Mouse (Mus musculus) olfactory bulb, adult 2 months (tissue): ENCODE results near the gene Kyat1. TPM values are rescaled to one million over a fixed set of nuclear protein-coding genes. Genes with fewer than 3 reads are reported as not detected.
A peak's percentile ranks its signal among the peaks of the same experiment; 100 is the strongest.
"Not testable (repeated sequence)": the region's sequence is repeated elsewhere in the genome, so short reads cannot be mapped to it uniquely, and the experiment has no call there.

Source experiments
- H3K27ac ChIP-seq: fragments of 200-500 bp; 2 replicates; pipeline ENCODE4 v1.5.1; 2012; ENCODE audit warnings: low read depth, low read length; ENCODE audit not compliant: insufficient read depth
- H3K4me1 ChIP-seq: fragments of 200-500 bp; 2 replicates; pipeline ENCODE4 v1.6.1; 2012; ENCODE audit warnings: low read length; ENCODE audit not compliant: control insufficient read depth, insufficient read depth
- H3K4me3 ChIP-seq: fragments of 200-500 bp; 2 replicates; pipeline ENCODE4 v1.5.1; 2012; ENCODE audit warnings: mild to moderate bottlenecking, low read depth, low read length, moderate library complexity; ENCODE audit not compliant: insufficient read depth
- CTCF ChIP-seq: fragments of 200-500 bp; IDR thresholded peaks from 2 replicates; pipeline ENCODE4 v1.5.1; 2012; ENCODE audit warnings: low read depth, mild to moderate bottlenecking, low read length, moderate library complexity; ENCODE audit not compliant: insufficient read depth
- POLR2A ChIP-seq: fragments of 200-500 bp; IDR thresholded peaks from 2 replicates; pipeline ENCODE4 v1.6.1; 2012; ENCODE audit warnings: mild to moderate bottlenecking, low read depth, low read length, moderate library complexity; ENCODE audit not compliant: insufficient read depth
- WGBS: fragments of 180-500 bp; shearing (Covaris S2); methylation state at CpG from one replicate; pipeline ENCODE4 v1.1.7; 2018; 5-methylcytosine and 5-hydroxymethylcytosine counted together
- polyA plus RNA-seq: library from polyadenylated mRNA; stranded (reverse); fragments of >200 nt; gene quantifications from 2 replicates; pipeline ENCODE4 v1.2.4, GENCODE M21; 2012; ENCODE audit warnings: low replicate concordance; ENCODE audit not compliant: missing spikeins, insufficient read depth, insufficient read length

Gene Kyat1
- polyA plus RNA-seq, 1 experiment = not detected

DNA sequence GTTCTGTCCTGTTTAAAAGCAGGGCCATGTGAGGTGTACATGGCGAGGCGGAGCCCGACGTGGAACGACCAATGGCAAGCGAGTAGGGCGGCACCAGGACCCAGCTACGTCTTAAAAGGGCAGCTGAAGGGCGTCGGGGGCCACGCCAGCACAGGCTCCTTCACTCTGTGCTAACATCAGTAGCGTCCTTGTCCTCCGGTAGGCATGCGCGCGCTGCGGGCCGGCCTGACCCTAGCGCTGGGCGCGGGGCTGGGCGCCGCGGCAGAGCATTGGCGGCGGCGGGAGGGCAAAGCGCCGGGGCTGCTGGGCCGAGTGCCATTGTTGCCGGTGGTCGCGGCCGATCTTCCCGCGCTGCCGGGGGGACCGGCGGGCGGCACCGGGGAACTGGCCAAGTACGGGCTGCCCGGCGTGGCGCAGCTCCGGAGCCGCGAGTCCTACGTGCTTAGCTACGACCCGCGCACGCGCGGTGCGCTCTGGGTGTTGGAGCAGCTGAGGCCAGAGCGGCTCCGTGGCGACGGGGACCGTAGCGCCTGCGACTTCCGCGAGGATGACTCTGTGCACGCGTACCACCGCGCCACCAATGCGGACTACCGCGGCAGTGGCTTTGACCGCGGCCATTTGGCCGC lies 34.2 kb downstream of the Kyat1 start, which contains the start of gene Endog:
Gene Endog, plus strand, starts transcription at position 123 of the 626 bp plus-strand sequence.
- no peak for TF ChIP-seq CTCF
- TF ChIP-seq POLR2A = peak; percentile 95
- Histone ChIP-seq H3K27ac (peak within 1 kb of the TSS; percentile 93), H3K4me1 (peaks cover 22% of the 10 kb centered on the region), H3K4me3 (peak within 1 kb of the TSS; percentile 63)
- WGBS = under 1% methylated on average over 75 of the region's 75 CpGs

GRCm38 (mm10) chr2:30166677-30167076 lies 39.0 kb downstream of the Kyat1 start:
- WGBS = 60% methylated on average over 4 of the region's 4 CpGs
- Histone ChIP-seq H3K27ac (no peak overlapping the region), H3K4me3 (no peak overlapping the region), H3K4me1 (no peaks in the 10 kb centered on the region)
- TF ChIP-seq POLR2A = no peak
- no peak for TF ChIP-seq CTCF

DNA sequence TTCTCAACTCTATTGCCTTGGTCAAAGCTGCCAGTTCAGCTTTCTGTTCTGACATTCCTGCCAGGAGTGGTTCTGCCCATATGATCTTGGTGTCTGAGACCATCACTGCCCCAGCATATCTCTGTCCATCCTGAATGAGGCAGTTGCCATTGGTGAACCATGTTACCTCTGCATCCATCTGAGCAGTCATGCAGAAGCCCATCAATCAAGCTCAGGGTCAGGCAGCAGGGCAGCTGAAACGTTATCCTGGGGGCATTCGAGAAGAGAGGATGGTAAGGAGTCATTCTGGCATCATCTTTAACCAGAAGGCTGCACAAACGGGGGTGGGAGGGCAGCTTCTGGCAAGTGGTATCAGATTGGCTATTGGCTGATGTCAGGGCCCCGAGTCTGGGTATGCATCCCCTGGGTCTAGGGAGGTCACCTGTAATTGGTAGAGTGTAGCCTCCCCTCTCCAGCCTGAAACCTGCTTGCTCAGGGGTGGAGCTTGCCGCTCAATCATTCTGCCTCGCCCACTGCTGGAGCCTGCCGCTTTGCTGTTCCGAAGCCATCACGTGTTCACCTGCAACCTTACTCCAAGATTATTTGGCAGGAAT lies 41.2 kb downstream of the Kyat1 start:
- H3K27ac ChIP-seq = no peak overlapping the region
- 64% methylated on average over 9 of the region's 9 CpGs for WGBS
- no peaks in the 10 kb centered on the region for H3K4me1 ChIP-seq
- no peak overlapping the region for H3K4me3 ChIP-seq
- no peak for TF ChIP-seq POLR2A
- no peak for TF ChIP-seq CTCF

DNA sequence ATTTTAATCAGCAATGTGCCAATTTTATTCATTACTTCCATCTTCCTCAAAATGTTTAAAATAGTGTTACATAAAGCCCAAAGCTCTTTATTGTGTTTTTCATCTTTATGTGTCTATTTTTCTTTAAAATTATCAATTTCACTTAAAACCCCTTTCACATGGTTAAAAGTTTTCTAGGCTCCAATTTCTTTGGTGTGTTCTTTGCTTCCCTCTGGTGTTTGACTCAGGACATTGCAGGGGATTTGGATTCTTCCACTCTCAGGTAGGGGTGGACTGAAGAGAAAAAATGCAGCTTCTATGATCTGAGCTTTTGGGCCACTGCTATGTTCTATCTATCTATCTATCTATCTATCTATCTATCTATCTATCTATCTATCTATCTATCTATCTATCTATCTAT lies 43.8 kb downstream of the Kyat1 start:
- H3K27ac ChIP-seq = no peak overlapping the region
- H3K4me3 ChIP-seq = no peak overlapping the region
- TF ChIP-seq CTCF (no peak), POLR2A (no peak)
- H3K4me1 ChIP-seq = no peaks in the 10 kb centered on the region

GRCm38 (mm10) chr2:30159871-30160270 lies 45.8 kb downstream of the Kyat1 start:
- not testable (repeated sequence) for H3K27ac ChIP-seq, H3K4me1 ChIP-seq, H3K4me3 ChIP-seq
- 85% methylated on average over 8 of the region's 10 CpGs for WGBS

- Histone ChIP-seq H3K27ac (no peak overlapping the region), H3K4me3 (no peak overlapping the region), H3K4me1 (peaks cover 7% of the 10 kb centered on the region; the same call in 1 of the 2 replicates)
- 61% methylated on average over 8 of the region's 8 CpGs for WGBS
- TF ChIP-seq POLR2A (no peak), CTCF (no peak)
These were observed 53.0 kb downstream of the Kyat1 start for GRCm38 (mm10) chr2:30152616-30153015.

DNA sequence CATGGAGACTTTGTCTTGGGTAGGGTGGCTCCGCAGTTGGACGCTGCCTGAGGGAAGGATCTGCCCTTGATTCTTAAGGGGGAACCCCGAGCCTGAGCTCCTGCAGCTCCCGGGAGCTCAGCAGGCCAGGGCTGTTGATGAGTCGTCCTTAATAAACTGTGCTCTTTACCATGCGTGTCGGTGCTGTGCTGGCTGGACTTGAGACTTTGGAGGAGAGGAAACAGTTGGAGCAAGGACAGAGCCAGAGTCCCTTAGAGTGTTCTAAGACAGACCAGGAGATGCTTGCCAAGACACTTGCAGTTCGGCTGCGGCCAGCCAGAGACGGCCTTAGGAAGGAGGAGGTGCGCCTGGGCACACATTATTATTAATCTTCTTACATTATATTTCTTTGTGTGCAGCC lies 53.8 kb downstream of the Kyat1 start:
- 74% methylated on average over 11 of the region's 11 CpGs for WGBS
- no peak for TF ChIP-seq POLR2A
- no peak for TF ChIP-seq CTCF
- Histone ChIP-seq H3K4me1 (peaks cover 7% of the 10 kb centered on the region; the same call in 1 of the 2 replicates), H3K27ac (no peak overlapping the region), H3K4me3 (no peak overlapping the region)

- H3K4me1 ChIP-seq = peaks cover 7% of the 10 kb centered on the region; the same call in 1 of the 2 replicates
- 73% methylated on average over 4 of the region's 4 CpGs for WGBS
- no peak overlapping the region for H3K27ac ChIP-seq
- no peak overlapping the region for H3K4me3 ChIP-seq
- TF ChIP-seq CTCF (no peak), POLR2A (no peak)
These were observed 58.2 kb downstream of the Kyat1 start for GRCm38 (mm10) chr2:30147466-30147865.

DNA sequence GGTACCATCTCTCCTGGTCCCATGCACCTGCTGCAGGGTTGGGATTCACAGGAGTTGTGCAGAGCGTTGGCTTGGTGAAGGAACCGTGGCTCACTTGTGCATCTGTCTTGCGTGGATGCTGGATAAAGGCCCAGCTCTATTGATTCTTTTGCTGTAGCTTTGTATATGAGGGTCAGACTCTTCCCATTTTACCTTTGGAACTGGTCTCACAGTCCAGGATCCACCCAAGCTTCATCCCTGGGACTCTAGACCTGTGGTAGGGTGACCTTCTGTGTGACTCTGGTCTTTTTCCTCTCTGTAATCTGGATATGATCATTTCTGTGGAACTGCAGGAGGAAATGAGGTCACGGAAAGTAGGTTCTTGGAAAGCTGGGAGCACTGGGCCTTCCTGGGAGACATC lies 61.2 kb downstream of the Kyat1 start:
- H3K4me1 ChIP-seq = no peaks in the 10 kb centered on the region
- WGBS = 95% methylated on average over 4 of the region's 4 CpGs
- H3K4me3 ChIP-seq = no peak overlapping the region
- TF ChIP-seq POLR2A (no peak), CTCF (no peak)
- no peak overlapping the region for H3K27ac ChIP-seq

DNA sequence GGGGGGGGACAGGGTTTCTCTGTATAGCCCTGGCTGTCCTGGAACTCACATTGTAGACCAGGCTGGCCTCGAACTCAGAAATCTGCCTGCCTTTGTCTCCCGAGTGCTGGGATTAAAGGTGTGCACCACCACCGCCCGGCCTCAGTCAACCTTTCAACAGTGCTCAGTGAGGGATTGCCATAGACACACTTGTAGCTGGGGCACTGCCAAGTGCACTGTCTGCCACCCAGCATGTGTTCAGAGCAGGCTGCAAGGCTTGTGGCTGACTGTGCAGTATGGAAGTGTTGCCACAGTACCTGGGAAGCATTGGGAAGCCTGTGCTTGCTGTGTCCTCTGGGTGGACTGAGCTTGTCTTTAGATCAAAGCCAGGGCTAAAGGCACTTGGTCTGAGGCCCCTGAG lies 65.6 kb downstream of the Kyat1 start:
- H3K27ac ChIP-seq, H3K4me1 ChIP-seq, H3K4me3 ChIP-seq: not testable (repeated sequence)
- 84% methylated on average over 4 of the region's 4 CpGs for WGBS
